Mouse (Mus musculus) erythroblast, adult 5-6 weeks (primary cell): ENCODE measurements around the gene Dhdh. TPM values are rescaled to one million over a fixed set of nuclear protein-coding genes. Genes with fewer than 3 reads are reported as not detected.
"Not testable (repeated sequence)": the region's sequence is repeated elsewhere in the genome, so short reads cannot be mapped to it uniquely, and the experiment has no call there.

ENCODE experiments used
- ATAC-seq: replicated peaks from 2 replicates; pipeline ENCODE4 v1.8.0; 2016; ENCODE audit warnings: moderate number of reproducible peaks, mild to moderate bottlenecking, moderate TSS enrichment, inconsistent platforms; ENCODE audit not compliant: poor library complexity, low FRiP score, severe bottlenecking
- total RNA-seq, 2 experiments: library from RNA; stranded (forward) in 1 of 2; stranded (reverse) in 1 of 2; fragments of 150-400 nt in 1 of 2; fragments of 200-764, 138-1000 nt in 1 of 2; gene quantifications; 2 replicates each; pipeline versions ENCODE4 v1.2.3 to v1.2.4; 2015 to 2017; ENCODE audit warnings: low replicate concordance in 2 of 2

The Dhdh gene
- total RNA-seq, 2 experiments from 2014 or later: 2.3 to 3.3 TPM

GRCm38 (mm10) chr7:45515436-45515835 lies 26.8 kb upstream of the Dhdh start:
- ATAC-seq: peak; percentile 68; the same call in 1 of the 2 replicates

- ATAC-seq: no peak
Observed at GRCm38 (mm10) chr7:45514411-45514810, 25.8 kb upstream of the Dhdh start.

GRCm38 (mm10) chr7:45509912-45510787 lies 21.5 kb upstream of the Dhdh start, which contains the start of gene Nucb1:
Nucb1 (minus strand) TSS chr7:45510406.
- ATAC-seq: peak; percentile 77

GRCm38 (mm10) chr7:45509181-45509882 lies 20.7 kb upstream of the Dhdh start:
- peak; percentile 54 for ATAC-seq

- ATAC-seq: peak; percentile 76
Observed at GRCm38 (mm10) chr7:45508561-45508960, 20.0 kb upstream of the Dhdh start.

- no peak for ATAC-seq
Observed at GRCm38 (mm10) chr7:45507583-45507982, 19.0 kb upstream of the Dhdh start.

GRCm38 (mm10) chr7:45498427-45498826 lies 9.8 kb upstream of the Dhdh start:
- ATAC-seq: no peak

- no peak for ATAC-seq
Observed at GRCm38 (mm10) chr7:45494548-45494947, 5.9 kb upstream of the Dhdh start.

GRCm38 (mm10) chr7:45492951-45493350 lies 4.3 kb upstream of the Dhdh start:
- no peak for ATAC-seq

GRCm38 (mm10) chr7:45492225-45492844 lies 3.7 kb upstream of the Dhdh start:
- no peak for ATAC-seq

GRCm38 (mm10) chr7:45491264-45491663 lies 2.7 kb upstream of the Dhdh start:
- 0 out of 2 replicates have a peak, but pooled peaks have one; percentile 26 for ATAC-seq

GRCm38 (mm10) chr7:45490822-45491221 lies 2.2 kb upstream of the Dhdh start:
- ATAC-seq: peak; percentile 45; the same call in 1 of the 2 replicates

GRCm38 (mm10) chr7:45489578-45489977 lies 973 bp upstream of the Dhdh start:
- 0 out of 2 replicates have a peak, but pooled peaks have one; percentile 5 for ATAC-seq

GRCm38 (mm10) chr7:45487861-45488292 lies 728 bp downstream of the Dhdh start:
- ATAC-seq: no peak

- ATAC-seq: no peak
Observed at GRCm38 (mm10) chr7:45486761-45487415, 1.7 kb downstream of the Dhdh start, which contains the start of gene Gm45808. Gm45808 (minus strand) TSS chr7:45486811.

GRCm38 (mm10) chr7:45486158-45486557 lies 2.4 kb downstream of the Dhdh start:
- ATAC-seq: no peak

- ATAC-seq: not testable (repeated sequence)
Observed at GRCm38 (mm10) chr7:45484985-45485384, 3.6 kb downstream of the Dhdh start.

GRCm38 (mm10) chr7:45482166-45482565 lies 6.4 kb downstream of the Dhdh start:
- ATAC-seq: no peak

GRCm38 (mm10) chr7:45481374-45481927 lies 7.2 kb downstream of the Dhdh start, which contains the start of gene Tulp2:
Tulp2 (plus strand) TSS chr7:45481877.
- peak; percentile 79 for ATAC-seq
